In genomic region chr17:74131534-74131933, GRCm38 (mm10) we compare ENCODE assay signal across 15 mouse cellular contexts.
"Had no signal": no experiment of that assay in that cellular context is flagged by ENCODE, and none has a peak within 500 bp of the region (broad histone marks: within the 10 kb centered on the region; RNA-seq: fewer than 3 reads in every experiment).

No protein-coding gene starts in this region.

- H3K36me3 ChIP-seq: lung, embryonic 15.5 days; midbrain, embryonic 13.5 days; midbrain, embryonic 15.5 days; neural tube, embryonic 12.5 days had no signal

- H3K27ac ChIP-seq: lung, embryonic 15.5 days; macrophage; midbrain, embryonic 13.5 days; midbrain, embryonic 15.5 days; neural tube, embryonic 12.5 days had no signal

- DNase-seq: lung, adult 2 months; lung, postnatal 14 days; lung, postnatal 36 days; right cerebral cortex, postnatal 14 days; thymus, adult 18-20 months; thymus, postnatal 14 days; thymus, postnatal 4 days had no signal

- H3K4me2 ChIP-seq: lung, embryonic 15.5 days; midbrain, embryonic 11.5 days; midbrain, embryonic 13.5 days; midbrain, embryonic 15.5 days; neural tube, embryonic 12.5 days had no signal

- H3K4me3 ChIP-seq: lung, embryonic 15.5 days; megakaryocyte, embryonic 14.5 days; midbrain, embryonic 13.5 days; midbrain, embryonic 15.5 days; neural tube, embryonic 12.5 days had no signal

- H3K9me3 ChIP-seq: lung, embryonic 15.5 days; midbrain, embryonic 13.5 days; midbrain, embryonic 15.5 days; neural tube, embryonic 12.5 days had no signal

- H3K27me3 ChIP-seq: lung, embryonic 15.5 days; megakaryocyte, embryonic 14.5 days; midbrain, embryonic 13.5 days; midbrain, embryonic 15.5 days; neural tube, embryonic 12.5 days had no signal

- H3K4me1 ChIP-seq: lung, embryonic 15.5 days; megakaryocyte, embryonic 14.5 days; midbrain, embryonic 13.5 days; midbrain, embryonic 15.5 days; neural tube, embryonic 12.5 days had no signal

- H3K9ac ChIP-seq: lung, embryonic 15.5 days; midbrain, embryonic 13.5 days; midbrain, embryonic 15.5 days; neural tube, embryonic 12.5 days had no signal

- ATAC-seq: lung, postnatal 0 days; midbrain, embryonic 13.5 days; midbrain, embryonic 15.5 days had no signal
